Mouse (Mus musculus) embryonic fibroblast, embryonic 13.5 days (primary cell): ENCODE data around the gene Rab4a. TPM values are rescaled to one million over a fixed set of nuclear protein-coding genes. Genes with fewer than 3 reads are reported as not detected.

ENCODE experiments used
- H3K27ac ChIP-seq: 2 replicates; pipeline ENCODE4 v1.5.1; 2012; ENCODE audit warnings: low read length, control low read depth, inconsistent platforms; ENCODE audit not compliant: insufficient read depth
- H3K4me1 ChIP-seq: 2 replicates; pipeline ENCODE4 v1.6.1; 2011; ENCODE audit warnings: low read length; ENCODE audit not compliant: control insufficient read depth, insufficient read depth
- H3K4me3 ChIP-seq: 2 replicates; pipeline ENCODE4 v1.5.1; 2011; ENCODE audit warnings: mild to moderate bottlenecking, control low read depth, low read length; ENCODE audit not compliant: insufficient read depth
- CTCF ChIP-seq: IDR thresholded peaks from 2 replicates; pipeline ENCODE4 v1.5.1; 2011; ENCODE audit warnings: mild to moderate bottlenecking, control low read depth, low read length, moderate library complexity, borderline replicate concordance; ENCODE audit not compliant: insufficient read depth
- POLR2A ChIP-seq: IDR thresholded peaks from 2 replicates; pipeline ENCODE4 v1.6.1; 2011; ENCODE audit warnings: low read depth, mild to moderate bottlenecking, control low read depth, low read length, moderate library complexity
- polyA plus RNA-seq: library from polyadenylated mRNA; stranded (reverse); fragments of >200 nt; gene quantifications from 2 replicates; pipeline ENCODE4 v1.2.4, GENCODE M21; 2011; ENCODE audit warnings: low read depth; ENCODE audit not compliant: missing spikeins, insufficient read length

The Rab4a gene
- polyA plus RNA-seq, 1 experiment = 22.0 TPM

DNA sequence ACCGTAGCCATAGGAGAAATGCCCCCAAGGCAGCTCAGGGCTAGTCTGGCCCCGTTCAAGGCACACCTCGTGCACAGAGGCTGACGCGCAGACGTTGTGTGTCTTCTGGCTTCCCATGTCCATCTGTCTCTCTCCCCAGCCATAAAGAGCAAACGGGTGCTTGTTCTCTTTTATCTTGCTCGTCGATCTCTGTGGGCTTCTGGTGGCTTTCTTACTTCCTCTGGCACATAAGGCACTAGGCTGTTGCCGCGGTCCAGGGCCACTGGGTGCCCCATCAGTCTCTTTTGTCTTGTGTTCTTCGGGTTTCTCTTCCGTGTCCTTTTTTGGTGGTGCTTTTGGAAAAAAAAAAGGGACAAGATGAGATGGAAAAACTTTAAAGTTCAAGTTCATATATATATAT, 39.3 kb downstream of the Rab4a start:
- H3K27ac ChIP-seq = no peak overlapping the region
- TF ChIP-seq POLR2A (no peak), CTCF (no peak)
- H3K4me3 ChIP-seq = no peak overlapping the region
- 0 out of 2 replicates have a peak, but pooled peaks cover 3% of the 10 kb centered on the region for H3K4me1 ChIP-seq

DNA sequence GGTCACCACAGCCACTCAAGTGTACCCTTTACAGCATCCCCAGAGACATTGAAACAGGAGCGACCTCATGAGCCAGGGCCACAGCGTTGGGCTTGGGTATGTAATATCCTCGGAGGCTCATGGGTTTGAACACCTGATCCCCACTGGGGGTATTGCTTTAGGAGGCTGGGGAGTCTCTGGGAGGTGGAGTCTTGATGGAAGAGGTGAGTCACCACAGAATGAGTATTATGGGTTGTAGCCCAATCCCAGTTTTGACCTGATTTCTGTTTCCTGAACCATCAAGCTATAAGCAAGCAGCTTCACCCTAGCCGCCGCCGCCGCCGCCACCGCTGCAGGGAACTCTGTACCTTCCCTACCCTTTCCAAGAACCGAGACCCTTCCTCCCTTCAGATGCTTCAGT, 40.2 kb downstream of the Rab4a start:
- H3K4me1 ChIP-seq = 0 out of 2 replicates have a peak, but pooled peaks cover 3% of the 10 kb centered on the region
- H3K27ac ChIP-seq = no peak overlapping the region
- TF ChIP-seq POLR2A (no peak), CTCF (no peak)
- no peak overlapping the region for H3K4me3 ChIP-seq

DNA sequence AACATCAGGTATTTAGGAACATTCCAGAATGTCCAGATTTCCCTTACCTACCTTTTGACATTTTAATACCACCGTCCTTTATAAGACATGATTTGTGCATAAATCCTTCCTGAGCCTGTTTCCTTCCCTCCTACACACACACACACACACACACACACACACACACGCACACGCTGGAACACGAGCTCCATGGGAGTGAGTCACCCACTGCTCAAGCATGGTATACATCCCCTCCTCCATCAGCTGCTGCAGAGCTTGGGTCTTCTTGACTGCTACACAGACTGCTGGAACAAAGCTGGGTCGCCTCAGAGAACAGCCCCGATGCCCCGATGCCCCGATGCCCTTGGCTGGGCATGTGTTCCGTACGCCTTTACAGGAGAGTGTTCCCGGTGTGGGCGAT, 40.7 kb downstream of the Rab4a start:
- H3K27ac ChIP-seq = no peak overlapping the region
- H3K4me3 ChIP-seq = no peak overlapping the region
- TF ChIP-seq CTCF = no peak
- TF ChIP-seq POLR2A = peak; percentile 19; the same call in 1 of the 2 replicates
- 0 out of 2 replicates have a peak, but pooled peaks cover 3% of the 10 kb centered on the region for H3K4me1 ChIP-seq

DNA sequence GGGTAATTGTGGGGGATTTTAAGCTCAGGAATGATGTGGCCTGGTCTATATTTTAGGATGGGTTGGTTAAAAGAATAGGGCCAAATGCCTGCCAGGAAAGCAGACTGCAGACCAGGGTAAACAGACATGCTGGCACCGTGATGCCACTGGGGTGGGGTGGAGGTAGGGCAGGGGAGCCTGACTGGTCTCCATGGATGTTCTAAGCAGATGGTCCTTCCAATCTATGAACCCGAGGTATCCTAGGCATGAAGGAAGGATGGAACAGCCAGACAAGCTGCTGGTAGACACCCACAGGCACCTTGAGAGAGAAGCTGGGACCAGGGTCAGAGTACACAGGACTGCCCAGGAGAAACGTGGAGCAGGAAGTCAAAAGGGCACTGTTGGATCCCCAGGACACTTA, 41.8 kb downstream of the Rab4a start:
- TF ChIP-seq CTCF = no peak
- TF ChIP-seq POLR2A = no peak

DNA sequence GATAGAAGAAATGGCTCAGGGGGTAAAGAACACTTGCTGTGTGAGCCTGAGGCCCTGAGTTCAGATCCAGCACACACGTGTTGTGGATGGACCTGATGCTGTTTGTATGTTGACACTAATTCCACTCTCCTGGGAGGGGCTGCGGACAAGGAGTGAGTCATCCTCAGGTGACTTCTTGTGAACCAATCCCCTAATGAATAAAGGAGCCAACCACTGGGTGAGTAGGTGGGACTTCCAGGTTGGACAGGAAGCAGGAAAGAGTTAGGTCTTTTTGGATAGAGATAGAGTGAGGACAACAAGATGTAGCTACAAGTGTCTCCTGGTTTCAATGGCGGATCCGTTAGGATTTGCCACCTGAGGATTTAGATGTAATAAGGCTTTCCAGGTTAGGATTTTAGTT, 43.6 kb downstream of the Rab4a start:
- Histone ChIP-seq H3K27ac (0 out of 2 replicates have a peak overlapping the region, but pooled peaks have one; percentile 8), H3K4me1 (0 out of 2 replicates have a peak, but pooled peaks cover 3% of the 10 kb centered on the region), H3K4me3 (no peak overlapping the region)
- TF ChIP-seq POLR2A (no peak), CTCF (no peak)

More for the DNA sequence above, 41.8 kb downstream of the Rab4a start:
- Histone ChIP-seq H3K4me1 (0 out of 2 replicates have a peak, but pooled peaks cover 3% of the 10 kb centered on the region), H3K27ac (no peak overlapping the region), H3K4me3 (no peak overlapping the region)

DNA sequence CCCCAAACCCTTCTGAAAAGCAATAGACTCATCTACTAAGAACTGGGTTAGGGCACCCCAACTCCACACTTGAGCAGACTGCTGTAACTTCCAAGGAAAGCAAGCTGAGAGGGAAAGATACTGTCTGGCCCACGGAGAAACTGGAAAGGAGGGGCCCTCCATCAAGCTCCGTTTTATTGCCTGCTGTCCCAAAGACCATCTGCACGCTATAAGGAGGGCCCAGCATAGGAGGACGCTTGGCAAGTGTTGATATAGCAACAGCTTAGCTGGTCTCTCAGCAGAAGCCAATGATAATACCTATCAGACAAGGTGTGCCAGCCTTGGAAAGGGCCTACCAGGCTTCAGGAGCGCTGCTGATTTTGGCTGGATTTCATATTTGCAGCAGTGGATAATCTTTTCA, 45.8 kb downstream of the Rab4a start:
- Histone ChIP-seq H3K4me3 (no peak overlapping the region), H3K27ac (no peak overlapping the region), H3K4me1 (0 out of 2 replicates have a peak, but pooled peaks cover 3% of the 10 kb centered on the region)
- TF ChIP-seq POLR2A = no peak
- TF ChIP-seq CTCF = no peak

DNA sequence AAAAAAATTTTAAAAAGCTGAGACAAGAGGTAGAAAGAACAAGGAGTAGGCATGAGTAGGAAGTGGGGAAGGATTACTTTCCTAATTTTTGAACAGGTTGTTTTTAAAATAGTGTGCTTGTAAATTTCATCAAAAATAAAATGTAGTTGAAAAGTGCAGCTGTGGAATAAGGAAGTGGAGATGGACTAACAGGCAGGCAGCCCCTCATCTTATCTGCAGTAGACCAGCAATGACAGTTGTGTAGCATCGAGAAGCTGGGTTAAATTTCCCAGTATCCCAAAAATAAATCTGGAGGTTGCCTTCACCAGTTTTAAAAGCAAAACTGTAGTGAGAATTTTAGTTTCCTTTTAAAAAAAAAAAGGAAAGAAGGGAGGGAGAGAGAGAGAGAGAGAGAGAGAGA, 48.5 kb downstream of the Rab4a start:
- Histone ChIP-seq H3K4me1 (no peaks in the 10 kb centered on the region), H3K4me3 (no peak overlapping the region), H3K27ac (no peak overlapping the region)
- TF ChIP-seq CTCF = no peak
- no peak for TF ChIP-seq POLR2A

DNA sequence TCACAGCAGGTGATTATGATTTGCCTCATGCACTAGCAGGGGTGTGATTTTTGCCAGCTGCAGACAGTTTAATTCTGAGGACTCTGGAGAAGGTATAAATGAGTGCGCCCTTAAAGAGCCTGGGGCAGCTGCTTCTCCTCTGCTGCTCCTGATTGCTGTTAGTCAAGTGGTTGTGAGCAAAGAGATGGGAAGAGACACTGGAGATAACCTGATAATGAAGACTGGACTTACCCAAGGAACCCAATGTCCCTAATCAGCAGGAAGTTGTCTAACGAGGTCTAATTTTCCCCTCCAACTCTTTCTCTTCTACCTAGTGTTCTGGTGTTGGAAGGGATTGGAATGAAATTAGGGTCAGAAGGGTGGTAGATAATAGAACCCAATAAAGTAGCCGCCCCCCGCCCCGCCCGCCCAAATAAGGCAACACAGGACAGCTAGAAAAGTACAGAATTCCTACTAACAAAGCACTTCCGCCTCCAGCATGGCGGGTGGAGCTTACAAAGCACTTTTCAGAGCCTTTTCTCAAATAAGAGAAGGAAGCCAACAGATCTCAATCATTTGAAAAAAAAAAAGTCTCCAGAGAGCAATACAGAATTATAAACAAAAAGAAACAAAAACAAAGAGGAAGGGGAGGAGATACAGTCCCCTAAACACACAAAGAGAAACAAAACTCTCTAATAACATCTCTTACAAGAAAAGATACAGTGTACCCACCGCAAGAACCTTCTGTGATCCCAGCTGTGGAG, 49.1 kb downstream of the Rab4a start:
- no peak overlapping the region for H3K4me3 ChIP-seq
- no peak overlapping the region for H3K27ac ChIP-seq
- H3K4me1 ChIP-seq = no peaks in the 10 kb centered on the region
- no peak for TF ChIP-seq CTCF
- no peak for TF ChIP-seq POLR2A

DNA sequence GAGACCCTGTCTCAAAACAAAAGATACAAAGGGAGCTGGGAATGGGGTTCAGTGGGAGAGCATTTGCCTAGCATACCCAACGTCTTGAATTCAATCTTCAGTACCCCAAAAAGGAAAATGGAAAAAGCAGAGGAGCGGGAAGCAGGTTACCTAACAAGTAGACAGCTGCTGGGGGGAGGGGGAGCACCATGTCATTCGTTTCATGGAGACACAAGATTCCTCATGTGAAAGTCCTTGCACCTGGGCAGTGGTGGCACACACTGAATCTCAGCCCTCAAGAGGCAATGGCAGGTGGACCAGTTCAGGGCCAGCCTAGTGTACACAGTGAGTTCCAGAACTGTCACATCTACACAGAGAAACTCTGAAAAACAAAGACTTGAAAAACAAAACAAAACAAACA, 51.6 kb downstream of the Rab4a start:
- H3K4me3 ChIP-seq = no peak overlapping the region
- no peaks in the 10 kb centered on the region for H3K4me1 ChIP-seq
- no peak for TF ChIP-seq POLR2A
- no peak for TF ChIP-seq CTCF
- no peak overlapping the region for H3K27ac ChIP-seq

DNA sequence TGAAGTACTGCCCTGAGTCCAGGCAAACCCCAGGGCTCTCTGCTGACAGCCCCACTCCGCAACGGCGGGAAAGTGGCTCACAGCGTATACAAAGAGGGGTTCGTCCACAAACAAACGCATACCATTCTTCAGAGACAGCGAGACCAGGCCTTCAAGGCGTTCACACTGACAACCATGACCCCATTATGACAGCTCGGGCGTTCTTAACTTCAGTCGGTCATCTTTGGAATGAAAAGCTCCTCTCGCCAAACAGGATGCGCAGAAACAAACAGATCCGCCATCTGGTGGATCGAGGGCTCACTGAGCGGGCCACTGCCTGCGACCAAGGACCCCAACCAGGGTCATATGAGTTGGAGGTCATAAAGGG, 52.8 kb downstream of the Rab4a start:
- H3K4me1 ChIP-seq = no peaks in the 10 kb centered on the region
- H3K4me3 ChIP-seq = peak overlapping the region; percentile 72
- H3K27ac ChIP-seq = no peak overlapping the region
- TF ChIP-seq CTCF (no peak), POLR2A (no peak)
